Mouse (Mus musculus) left cerebral cortex, adult 9 months (tissue): ENCODE measurements around the gene Heatr4.
A peak's percentile ranks its signal among the peaks of the same experiment; 100 is the strongest.
"Not testable (repeated sequence)": the region's sequence is repeated elsewhere in the genome, so short reads cannot be mapped to it uniquely, and the experiment has no call there.

Source experiments
- DNase-seq, 2 experiments: peaks; one replicate each; pipeline ENCODE4 v3.0.0; 2022; ENCODE audit warnings: low spot score in 2 of 2

Gene Heatr4

GRCm38 (mm10) chr12:83938592-83938991 is 46.1 kb downstream of the Heatr4 start:
- DNase-seq = not testable (repeated sequence)

- DNase-seq = peak in 1 of 2 experiments; percentile 25
Observed at GRCm38 (mm10) chr12:83937600-83937999, 47.1 kb downstream of the Heatr4 start.

- DNase-seq = no peak
Observed at GRCm38 (mm10) chr12:83929186-83929804, 55.4 kb downstream of the Heatr4 start.

- peak in 1 of 2 experiments; percentile 36 for DNase-seq
Observed at GRCm38 (mm10) chr12:83927747-83928146, 56.9 kb downstream of the Heatr4 start.

- no peak for DNase-seq
Observed at GRCm38 (mm10) chr12:83926061-83926460, 58.6 kb downstream of the Heatr4 start.

- no peak for DNase-seq
Observed at GRCm38 (mm10) chr12:83925160-83925703, 59.4 kb downstream of the Heatr4 start.

GRCm38 (mm10) chr12:83924332-83924731 is 60.3 kb downstream of the Heatr4 start:
- no peak for DNase-seq

- no peak for DNase-seq
Observed at GRCm38 (mm10) chr12:83923486-83923859, 61.2 kb downstream of the Heatr4 start.

- DNase-seq = no peak
Observed at GRCm38 (mm10) chr12:83922724-83923485, 61.7 kb downstream of the Heatr4 start.

GRCm38 (mm10) chr12:83921535-83922381 is 62.9 kb downstream of the Heatr4 start, which contains the start of gene Numb:
TSS of gene Numb (minus strand) at chr12:83921934.
- peak; percentile 99 to 100 for DNase-seq

- no peak for DNase-seq
Observed at GRCm38 (mm10) chr12:83920721-83921441, 63.8 kb downstream of the Heatr4 start.

- no peak for DNase-seq
Observed at GRCm38 (mm10) chr12:83916884-83917283, 67.8 kb downstream of the Heatr4 start.

- no peak for DNase-seq
Observed at GRCm38 (mm10) chr12:83914797-83915196, 69.9 kb downstream of the Heatr4 start.

- DNase-seq = no peak
Observed at GRCm38 (mm10) chr12:83914202-83914740, 70.4 kb downstream of the Heatr4 start.

GRCm38 (mm10) chr12:83910451-83910850 is 74.2 kb downstream of the Heatr4 start:
- no peak for DNase-seq
